Mouse (Mus musculus) megakaryocyte, embryonic 14.5 days (primary cell): ENCODE measurements around the gene Eqtn. TPM values are rescaled to one million over a fixed set of nuclear protein-coding genes. Genes with fewer than 3 reads are reported as not detected.

Source experiments
- H3K27me3 ChIP-seq: replicated peaks from 2 replicates; pipeline ENCODE3; 2012; ENCODE audit warnings: inconsistent platforms
- H3K36me3 ChIP-seq: replicated peaks from 2 replicates; pipeline ENCODE3; 2012; ENCODE audit warnings: low read length, inconsistent platforms, mixed read lengths
- H3K4me1 ChIP-seq: 2 replicates; pipeline ENCODE4 v1.6.1; 2012; ENCODE audit warnings: inconsistent platforms
- H3K4me3 ChIP-seq: replicated peaks from 2 replicates; pipeline ENCODE3; 2012; ENCODE audit warnings: moderate library complexity, mild to moderate bottlenecking, inconsistent platforms
- H3K9me3 ChIP-seq: 2 replicates; pipeline ENCODE4 v1.6.1; 2012; ENCODE audit warnings: inconsistent platforms
- FLI1 ChIP-seq: IDR thresholded peaks from 2 replicates; pipeline ENCODE4 v1.6.1; 2012; ENCODE audit warnings: low read length, inconsistent platforms, mixed read lengths
- GATA1 ChIP-seq: IDR thresholded peaks from 3 replicates; pipeline ENCODE4 v1.6.1; 2012; ENCODE audit warnings: mixed read lengths, low read length, inconsistent platforms, borderline replicate concordance
- polyA plus RNA-seq: library from polyadenylated mRNA; stranded (reverse); fragments of >175 nt; gene quantifications from 2 replicates; pipeline ENCODE4 v1.2.3, GENCODE M21; 2012; ENCODE audit warnings: low replicate concordance; ENCODE audit not compliant: insufficient read depth

The Eqtn gene
- polyA plus RNA-seq, result not detected in 2 replicates

DNA sequence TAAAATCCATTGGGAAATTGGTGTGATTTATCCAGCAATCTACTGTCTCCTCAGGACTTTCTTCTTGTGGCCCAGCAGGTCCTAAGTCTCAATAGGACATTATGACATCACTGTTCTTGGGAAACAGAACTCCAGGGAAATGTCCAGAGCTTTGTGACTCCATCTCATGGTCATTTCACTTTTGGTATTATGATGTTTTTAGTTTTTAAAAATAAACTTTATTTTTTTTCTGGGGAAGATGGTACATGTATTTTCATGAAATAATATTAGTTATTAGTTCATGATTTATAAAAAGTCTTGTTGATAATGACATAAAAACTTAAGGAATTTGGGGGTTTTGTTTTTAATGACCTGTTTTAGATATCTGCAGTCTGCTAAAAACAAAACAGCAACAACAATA lies at the start of gene Eqtn:
Gene Eqtn (minus strand): TSS at position 101 of the 400 bp plus-strand sequence.
- H3K4me1 ChIP-seq, result no peaks in the 10 kb centered on the region
- no peak for TF ChIP-seq GATA1
- no peak for TF ChIP-seq FLI1
- H3K4me3 ChIP-seq, result no peak within 1 kb of the TSS
- no peaks in the 10 kb centered on the region for H3K36me3 ChIP-seq
- H3K27me3 ChIP-seq, result no peaks in the 10 kb centered on the region
- no peaks in the 10 kb centered on the region for H3K9me3 ChIP-seq

GRCm38 (mm10) chr4:94973321-94973720 lies 44.7 kb upstream of the Eqtn start:
- Histone ChIP-seq H3K4me1 (peaks cover 21% of the 10 kb centered on the region), H3K4me3 (no peak overlapping the region), H3K36me3 (peaks cover 75% of the 10 kb centered on the region), H3K9me3 (no peaks in the 10 kb centered on the region), H3K27me3 (no peaks in the 10 kb centered on the region)
- TF ChIP-seq GATA1 (no peak), FLI1 (no peak)

GRCm38 (mm10) chr4:94952773-94953172 lies 24.1 kb upstream of the Eqtn start:
- no peaks in the 10 kb centered on the region for H3K9me3 ChIP-seq
- H3K27me3 ChIP-seq, result no peaks in the 10 kb centered on the region
- peaks cover 95% of the 10 kb centered on the region for H3K36me3 ChIP-seq
- peaks cover 18% of the 10 kb centered on the region for H3K4me1 ChIP-seq
- no peak for TF ChIP-seq GATA1
- TF ChIP-seq FLI1, result no peak
- no peak overlapping the region for H3K4me3 ChIP-seq

GRCm38 (mm10) chr4:94941221-94941855 lies 12.7 kb upstream of the Eqtn start:
- no peaks in the 10 kb centered on the region for H3K4me1 ChIP-seq
- H3K4me3 ChIP-seq, result no peak overlapping the region
- H3K36me3 ChIP-seq, result peaks cover 64% of the 10 kb centered on the region
- no peaks in the 10 kb centered on the region for H3K9me3 ChIP-seq
- TF ChIP-seq GATA1, result no peak
- TF ChIP-seq FLI1, result no peak
- H3K27me3 ChIP-seq, result no peaks in the 10 kb centered on the region

- peak overlapping the region; percentile 8 for H3K4me3 ChIP-seq
- TF ChIP-seq FLI1 (no peak), GATA1 (no peak)
- no peaks in the 10 kb centered on the region for H3K36me3 ChIP-seq
Measured at GRCm38 (mm10) chr4:94901780-94902179, 26.9 kb downstream of the Eqtn start.

DNA sequence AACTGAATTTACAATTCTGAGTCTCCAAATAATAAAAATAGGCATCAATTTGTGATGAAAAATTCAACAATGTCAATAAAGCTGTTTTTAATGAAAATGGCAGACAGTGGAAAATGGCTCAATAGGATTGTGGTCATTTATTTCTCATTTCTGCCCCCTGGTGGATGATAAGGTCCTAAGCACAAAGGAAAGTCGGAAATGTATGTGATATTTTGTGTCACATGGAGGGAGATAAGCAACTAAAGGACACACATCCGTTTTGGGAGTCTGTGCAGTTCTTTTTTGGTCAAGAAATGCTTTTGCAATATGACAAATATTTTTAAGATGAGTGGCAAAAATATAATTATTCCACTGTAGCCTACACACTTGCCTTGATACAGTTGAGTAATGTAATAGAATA lies 27.9 kb downstream of the Eqtn start:
- H3K27me3 ChIP-seq, result no peaks in the 10 kb centered on the region
- H3K9me3 ChIP-seq, result no peaks in the 10 kb centered on the region; the same call in 1 of the 2 replicates
- no peaks in the 10 kb centered on the region for H3K36me3 ChIP-seq
- H3K4me1 ChIP-seq, result peaks cover 19% of the 10 kb centered on the region; the same call in 1 of the 2 replicates
- H3K4me3 ChIP-seq, result no peak overlapping the region
- TF ChIP-seq FLI1, result no peak
- TF ChIP-seq GATA1, result no peak

More at GRCm38 (mm10) chr4:94901780-94902179, 26.9 kb downstream of the Eqtn start:
- Histone ChIP-seq H3K9me3 (no peaks in the 10 kb centered on the region; the same call in 1 of the 2 replicates), H3K4me1 (peaks cover 19% of the 10 kb centered on the region; the same call in 1 of the 2 replicates), H3K27me3 (no peaks in the 10 kb centered on the region)

Other genes with a start within 250 kb of the Eqtn start
- gene Tek, start 189.6 kb downstream of the Eqtn start, polyA plus RNA-seq, result 0.12 TPM in 1 of 2 replicates, not detected in the other
- 0.39 TPM in 1 of 2 replicates, not detected in the other for gene Mysm1, start 50.3 kb upstream of the Eqtn start, polyA plus RNA-seq
- gene Jun, start 123.4 kb upstream of the Eqtn start, polyA plus RNA-seq, result 157 and 392 TPM in 2 replicates